8 mouse cellular contexts compared by ENCODE assay signal in the genomic region with DNA sequence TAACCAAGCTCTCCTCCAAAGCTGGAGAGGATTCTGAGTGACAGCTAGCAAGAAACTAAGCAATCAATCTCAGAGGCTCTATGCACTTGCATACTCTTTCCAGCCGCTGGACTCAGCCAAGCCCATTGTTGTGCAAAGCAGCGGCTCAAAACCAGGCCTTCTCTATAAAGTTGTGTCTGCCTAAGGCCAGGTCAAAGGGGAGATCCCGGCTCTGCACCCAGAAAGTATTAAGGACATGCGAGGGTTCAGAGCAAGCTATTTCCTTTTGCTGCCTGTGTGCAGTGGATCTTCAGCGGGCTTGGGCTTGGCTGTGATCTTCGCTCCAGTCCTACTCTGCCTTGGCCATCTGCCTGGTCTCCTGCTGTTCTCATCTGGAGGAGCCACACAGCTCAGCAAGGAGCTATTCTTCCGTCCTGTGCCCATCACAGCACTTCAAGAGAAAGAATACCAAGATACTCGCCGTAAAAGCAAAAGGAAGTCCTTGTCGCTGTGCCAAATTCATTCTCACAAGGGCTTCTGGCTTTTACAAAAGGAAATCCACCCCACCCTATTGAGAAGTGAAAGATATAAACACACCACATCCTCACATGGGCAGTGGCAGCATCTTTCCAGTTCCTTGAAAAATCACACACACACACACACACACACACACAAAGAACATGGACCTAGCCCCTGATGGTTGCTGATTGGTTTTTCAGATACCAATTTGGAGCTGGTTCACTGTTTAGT.
DNase-seq lines count a peak whose midpoint lies in the region; ATAC-seq and TF ChIP-seq lines count a peak whose summit lies in the region.

No protein-coding gene starts in this region.

- whole genome bisulfite sequencing in cerebellum, adult 2 months: 7% methylated on average over 10 of the region's 10 CpGs
- 3% methylated on average over 10 of the region's 10 CpGs for WGBS in hindbrain, embryonic 15.5 days
- WGBS in limb, embryonic 15.5 days: 22% methylated on average over 10 of the region's 10 CpGs
- WGBS in neural tube, embryonic 12.5 days: 3% methylated on average over 10 of the region's 10 CpGs

- ATAC-seq in common myeloid progenitor, adult 5-6 weeks (replicated peaks; ENCODE audit: low read depth, poor library complexity, severe bottlenecking): peak; percentile 67
- ATAC-seq in hindbrain, embryonic 15.5 days (ENCODE audit: low FRiP score, low read depth): peak; percentile 84
- ATAC-seq in limb, embryonic 15.5 days (ENCODE audit: insufficient number of reproducible peaks, low FRiP score, low TSS enrichment, low read depth): peak; percentile 67; the same call in 1 of the 2 replicates
- peak; percentile 87 for ATAC-seq in neural tube, embryonic 12.5 days (ENCODE audit: low FRiP score, low read depth)

- no peak overlapping the region for H3K4me3 ChIP-seq in cerebellum, adult 2 months (replicated peaks; ENCODE audit: insufficient read depth, low read depth, low read length)
- no peak overlapping the region for H3K4me3 ChIP-seq in hindbrain, embryonic 15.5 days
- no peak overlapping the region for H3K4me3 ChIP-seq in limb, embryonic 15.5 days
- no peak overlapping the region for H3K4me3 ChIP-seq in neural tube, embryonic 12.5 days

- no peaks in the 10 kb centered on the region for H3K36me3 ChIP-seq in hindbrain, embryonic 15.5 days
- no peaks in the 10 kb centered on the region for H3K36me3 ChIP-seq in limb, embryonic 15.5 days
- H3K36me3 ChIP-seq in neural tube, embryonic 12.5 days: no peaks in the 10 kb centered on the region

- H3K4me1 ChIP-seq in cerebellum, adult 2 months (ENCODE audit: control insufficient read depth, insufficient read depth, low read length): no peaks in the 10 kb centered on the region
- H3K4me1 ChIP-seq in hindbrain, embryonic 15.5 days (replicated peaks): peaks cover 13% of the 10 kb centered on the region
- peaks cover 10% of the 10 kb centered on the region for H3K4me1 ChIP-seq in limb, embryonic 15.5 days
- peaks cover 10% of the 10 kb centered on the region for H3K4me1 ChIP-seq in neural tube, embryonic 12.5 days

- H3K27me3 ChIP-seq in cerebellum, adult 2 months (ENCODE audit: control insufficient read depth, insufficient read depth, low read length): no peaks in the 10 kb centered on the region
- H3K27me3 ChIP-seq in hindbrain, embryonic 15.5 days: no peaks in the 10 kb centered on the region
- H3K27me3 ChIP-seq in limb, embryonic 15.5 days: no peaks in the 10 kb centered on the region
- no peaks in the 10 kb centered on the region for H3K27me3 ChIP-seq in neural tube, embryonic 12.5 days (replicated peaks)

- H3K9ac ChIP-seq in hindbrain, embryonic 15.5 days: no peak overlapping the region
- H3K9ac ChIP-seq in limb, embryonic 15.5 days: no peak overlapping the region
- no peak overlapping the region for H3K9ac ChIP-seq in neural tube, embryonic 12.5 days

- TF ChIP-seq CTCF in cerebellum, adult 2 months (IDR thresholded peaks at IDR 0.05; ENCODE audit: borderline replicate concordance, insufficient read depth, low read depth, low read length): no peak

- no peaks in the 10 kb centered on the region for H3K9me3 ChIP-seq in hindbrain, embryonic 15.5 days
- H3K9me3 ChIP-seq in limb, embryonic 15.5 days: no peaks in the 10 kb centered on the region
- H3K9me3 ChIP-seq in neural tube, embryonic 12.5 days: no peaks in the 10 kb centered on the region

- peak overlapping the region; percentile 39 for H3K4me2 ChIP-seq in hindbrain, embryonic 15.5 days
- peak overlapping the region; percentile 22 for H3K4me2 ChIP-seq in limb, embryonic 15.5 days
- H3K4me2 ChIP-seq in neural tube, embryonic 12.5 days (replicated peaks): peak overlapping the region; percentile 39

- peak; percentile 15 to 27 for DNase-seq in cerebellum, adult 2 months
- no peak for DNase-seq in cerebellum, adult 9-10 months
- peak; percentile 78 for DNase-seq in gastrocnemius, postnatal 25 days
- DNase-seq in T-cell, adult 2 months (ENCODE audit: low spot score): no peak

- TF ChIP-seq POLR2A in cerebellum, adult 2 months (IDR thresholded peaks at IDR 0.05; ENCODE audit: borderline replicate concordance, insufficient read depth, low read length): no peak

- no peak overlapping the region for H3K27ac ChIP-seq in cerebellum, adult 2 months (ENCODE audit: insufficient read depth, low read length)
- peak overlapping the region; percentile 61 for H3K27ac ChIP-seq in hindbrain, embryonic 15.5 days (replicated peaks)
- H3K27ac ChIP-seq in limb, embryonic 15.5 days: peak overlapping the region; percentile 68
- H3K27ac ChIP-seq in neural tube, embryonic 12.5 days: no peak overlapping the region

Comparison
In these comparisons a context has a peak if more than half of its experiments do, and no peak if none do; other contexts are left out.
1. DNase-seq: peak in cerebellum, adult 2 months (2 of 2) and gastrocnemius, postnatal 25 days (single experiment); none in cerebellum, adult 9-10 months (single experiment) and T-cell, adult 2 months (single experiment).
2. H3K27ac ChIP-seq: peak in hindbrain, embryonic 15.5 days (single experiment) and limb, embryonic 15.5 days (single experiment); none in cerebellum, adult 2 months (single experiment) and neural tube, embryonic 12.5 days (single experiment).
3. Peak in every context shown above with its lines, with median percentiles within 50 percentile points of each other: ATAC-seq and H3K4me2 ChIP-seq.